Mouse (Mus musculus): ENCODE data around the gene Klhl26. TPM values are rescaled to one million over a fixed set of nuclear protein-coding genes. Genes with fewer than 3 reads are reported as not detected.
"Not testable (repeated sequence)": the region's sequence is repeated elsewhere in the genome, so short reads cannot be mapped to it uniquely, and the experiment has no call there.

Klhl26 gene
- total RNA-seq (2021) = 10 to 100 TPM; 43.7 to 44.4 TPM
- long read RNA-seq, experiment 1, transcript Klhl26-201 (3 exons, 2,991 nt) = major isoform, 38 of 89 reads
- long read RNA-seq, experiment 1, partial matches to known transcripts = 3 of 89 reads
- long read RNA-seq, experiment 1, other reads (novel, unspliced or antisense) = 43 of 89 reads
- long read RNA-seq, experiment 2, transcript Klhl26-201 (3 exons, 2,991 nt) = major isoform, 39 of 78 reads
- long read RNA-seq, experiment 2, partial matches to known transcripts = 1 of 78 reads
- long read RNA-seq, experiment 2, other reads (novel, unspliced or antisense) = 36 of 78 reads

- peak; percentile 90 to 92 for DNase-seq (ENCODE audit: low spot score in 2 of 2)
Measured at GRCm38 (mm10) chr8:70476333-70477268, at the start of gene Klhl26. Gene Klhl26 (minus strand): TSS chr8:70476968.

GRCm38 (mm10) chr8:70522592-70523403 lies 46.0 kb upstream of the Klhl26 start:
- DNase-seq (ENCODE audit: low spot score in 2 of 2) = peak; percentile 95 to 96

GRCm38 (mm10) chr8:70519606-70520005 lies 42.8 kb upstream of the Klhl26 start:
- no peak for DNase-seq (ENCODE audit: low spot score in 2 of 2)

GRCm38 (mm10) chr8:70519043-70519442 lies 42.3 kb upstream of the Klhl26 start:
- peak in 1 of 2 experiments; percentile 39 for DNase-seq (ENCODE audit: low spot score in 2 of 2)

- DNase-seq (ENCODE audit: low spot score in 2 of 2) = no peak
Measured at GRCm38 (mm10) chr8:70517940-70518643, 41.3 kb upstream of the Klhl26 start.

GRCm38 (mm10) chr8:70513441-70513840 lies 36.7 kb upstream of the Klhl26 start:
- DNase-seq (ENCODE audit: low spot score in 2 of 2) = peak; percentile 74 to 85

GRCm38 (mm10) chr8:70512253-70512903 lies 35.6 kb upstream of the Klhl26 start:
- no peak for DNase-seq (ENCODE audit: low spot score in 2 of 2)

- DNase-seq (ENCODE audit: low spot score in 2 of 2) = no peak
Measured at GRCm38 (mm10) chr8:70511770-70512169, 35.0 kb upstream of the Klhl26 start.

GRCm38 (mm10) chr8:70511174-70511573 lies 34.4 kb upstream of the Klhl26 start:
- not testable (repeated sequence) for DNase-seq (ENCODE audit: low spot score in 2 of 2)

- DNase-seq (ENCODE audit: low spot score in 2 of 2) = peak; percentile 98
Measured at GRCm38 (mm10) chr8:70510228-70510915, 33.6 kb upstream of the Klhl26 start, which contains the start of gene Uba52. Gene Uba52 (minus strand): TSS chr8:70510801.

- DNase-seq (ENCODE audit: low spot score in 2 of 2) = no peak
Measured at GRCm38 (mm10) chr8:70509281-70509952, 32.6 kb upstream of the Klhl26 start.

- DNase-seq (ENCODE audit: low spot score in 2 of 2) = no peak
Measured at GRCm38 (mm10) chr8:70507027-70507393, 30.2 kb upstream of the Klhl26 start.

- peak; percentile 93 for DNase-seq (ENCODE audit: low spot score in 2 of 2)
Measured at GRCm38 (mm10) chr8:70506328-70507026, 29.7 kb upstream of the Klhl26 start, which contains the start of gene Rex1bd. Gene Rex1bd (minus strand): TSS chr8:70506752.

GRCm38 (mm10) chr8:70505698-70506327 lies 29.0 kb upstream of the Klhl26 start:
- DNase-seq (ENCODE audit: low spot score in 2 of 2) = no peak

- DNase-seq (ENCODE audit: low spot score in 2 of 2) = peak; percentile 84 to 94
Measured at GRCm38 (mm10) chr8:70504851-70505250, 28.1 kb upstream of the Klhl26 start.

- DNase-seq (ENCODE audit: low spot score in 2 of 2) = peak in 1 of 2 experiments; percentile 34
Measured at GRCm38 (mm10) chr8:70504291-70504716, 27.5 kb upstream of the Klhl26 start.

GRCm38 (mm10) chr8:70503062-70503750 lies 26.4 kb upstream of the Klhl26 start:
- peak; percentile 54 to 63 for DNase-seq (ENCODE audit: low spot score in 2 of 2)

All from left cerebral cortex, adult 18-20 months (tissue).